Mouse (Mus musculus) stomach, embryonic 14.5 days (tissue): Measurements from ENCODE around the gene Camk2n1. TPM values are rescaled to one million over a fixed set of nuclear protein-coding genes. Genes with fewer than 3 reads are reported as not detected.

Experiments used
- ATAC-seq: fragments of 200-750 bp; cut with Nextera tagmentation; 2 replicates; pipeline ENCODE4 v1.8.0; 2017; ENCODE audit warnings: low read depth, moderate TSS enrichment; ENCODE audit not compliant: insufficient number of reproducible peaks, insufficient read depth, low FRiP score
- H3K27ac ChIP-seq: fragments of 300-500 bp; sonication (generic); 2 replicates; pipeline ENCODE4 v1.5.1; 2014; ENCODE audit warnings: mild to moderate bottlenecking, low read length, moderate library complexity, mixed read lengths
- H3K27me3 ChIP-seq: fragments of 300-500 bp; sonication (generic); 2 replicates; pipeline ENCODE4 v1.6.1; 2014; ENCODE audit warnings: low read length, control low read depth, mixed read lengths; ENCODE audit not compliant: control insufficient read depth, insufficient read depth
- H3K36me3 ChIP-seq: fragments of 300-500 bp; sonication (generic); 2 replicates; pipeline ENCODE4 v1.6.1; 2014; ENCODE audit warnings: mild to moderate bottlenecking, control low read depth, low read length, moderate library complexity, mixed read lengths; ENCODE audit not compliant: control insufficient read depth, insufficient read depth
- H3K4me1 ChIP-seq: fragments of 300-500 bp; sonication (generic); 2 replicates; pipeline ENCODE4 v1.6.1; 2014; ENCODE audit warnings: low read length, control low read depth, mixed read lengths; ENCODE audit not compliant: control insufficient read depth, insufficient read depth
- H3K4me2 ChIP-seq: fragments of 300-500 bp; sonication (generic); replicated peaks from 2 replicates; pipeline ENCODE4 v1.6.1; 2014; ENCODE audit warnings: low read depth, low read length, control low read depth
- H3K4me3 ChIP-seq: fragments of 300-500 bp; sonication (generic); 2 replicates; pipeline ENCODE4 v1.5.1; 2014; ENCODE audit warnings: low read depth, low read length, control low read depth
- H3K9ac ChIP-seq: fragments of 300-500 bp; sonication (generic); replicated peaks from 2 replicates; pipeline ENCODE4 v1.6.1; 2014; ENCODE audit warnings: low read depth, mild to moderate bottlenecking, control low read depth, low read length, moderate library complexity, mixed read lengths
- H3K9me3 ChIP-seq: fragments of 300-500 bp; sonication (generic); 2 replicates; pipeline ENCODE4 v1.6.1; 2016; ENCODE audit warnings: low read depth, low read length, control low read depth; ENCODE audit not compliant: control insufficient read depth
- WGBS: fragments of 180-500 bp; shearing (Covaris S2); extraction: QIAGEN DNeasy Blood & Tissue Kit; methylation state at CpG from one replicate; pipeline ENCODE4 v1.1.7; 2014; 5-methylcytosine and 5-hydroxymethylcytosine counted together
- polyA plus RNA-seq: library from polyadenylated mRNA; unstranded; fragments of >200 nt; fragmentation: Nextera tagmentation; extraction: Ambion mirVana; gene quantifications from 2 replicates; pipeline ENCODE4 v1.2.1, GENCODE M21; 2014

Camk2n1 gene
- polyA plus RNA-seq, 1 experiment from 2014 or later: 4.0 TPM

DNA sequence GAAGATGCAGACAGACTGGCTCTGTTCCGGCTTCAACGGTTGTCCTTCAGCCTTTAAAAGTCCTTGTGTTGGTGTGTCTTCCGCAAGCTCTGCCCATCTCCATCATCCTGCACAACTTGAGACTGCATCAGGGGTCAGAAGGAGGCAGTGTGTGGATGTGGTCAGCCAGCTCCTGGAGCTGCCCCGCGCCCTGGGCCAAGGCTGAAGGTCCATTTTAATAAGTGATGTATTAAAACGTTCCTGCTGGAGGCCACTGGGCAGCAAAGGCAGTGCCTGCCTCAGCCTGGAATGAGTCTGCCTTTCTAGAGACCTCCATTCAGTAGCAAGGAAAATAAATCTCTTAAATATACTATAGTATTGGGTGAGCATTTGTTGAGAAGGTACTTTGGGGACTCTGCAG lies 5.7 kb downstream of the Camk2n1 start:
- Histone ChIP-seq H3K4me3 (no peak overlapping the region), H3K27me3 (no peaks in the 10 kb centered on the region), H3K4me2 (no peak overlapping the region), H3K9me3 (no peaks in the 10 kb centered on the region), H3K9ac (no peak overlapping the region), H3K4me1 (peaks cover 36% of the 10 kb centered on the region), H3K36me3 (no peaks in the 10 kb centered on the region), H3K27ac (no peak overlapping the region)
- WGBS: 71% methylated on average over 6 of the region's 6 CpGs
- no peak for ATAC-seq

DNA sequence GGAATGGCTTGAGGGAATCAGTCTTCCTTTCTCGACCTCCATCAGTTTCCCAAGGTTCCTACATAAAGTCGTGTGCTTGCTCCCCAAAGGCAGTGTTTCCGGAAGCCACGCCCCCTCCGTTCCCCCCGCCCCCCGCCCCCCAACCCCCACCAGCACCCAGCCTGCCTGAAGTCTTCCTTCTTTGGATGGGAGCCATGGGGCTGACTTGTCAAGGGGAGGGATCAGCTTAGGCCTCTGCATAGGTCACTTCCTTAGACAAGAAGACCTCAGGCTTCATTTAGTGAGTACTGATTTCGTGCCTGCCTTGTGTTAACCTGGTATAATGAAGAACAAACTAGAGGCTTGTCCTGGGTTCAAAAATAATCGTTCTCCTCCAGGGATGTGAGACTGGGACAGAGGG lies 6.8 kb downstream of the Camk2n1 start:
- H3K9ac ChIP-seq: no peak overlapping the region
- no peaks in the 10 kb centered on the region for H3K27me3 ChIP-seq
- peaks cover 43% of the 10 kb centered on the region for H3K4me1 ChIP-seq

DNA sequence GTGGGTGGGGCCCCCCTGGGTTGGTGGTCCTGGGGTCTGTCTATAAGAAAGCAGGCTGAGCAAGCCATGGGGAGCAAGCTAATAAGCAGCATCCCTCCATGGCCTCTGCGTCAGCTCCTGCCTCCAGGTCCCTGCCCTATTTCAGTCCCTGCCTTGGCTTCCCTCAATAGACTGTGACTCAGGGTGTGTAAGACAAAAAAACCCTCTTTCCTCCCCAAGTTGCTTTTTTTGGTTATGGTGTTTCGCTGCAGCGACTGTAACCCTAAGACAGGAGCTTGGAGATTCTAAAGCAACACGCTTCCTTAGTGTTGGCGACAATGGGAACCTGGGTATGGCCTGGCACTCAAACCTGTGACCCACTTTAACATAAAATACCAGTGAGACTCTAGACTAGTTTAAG lies 7.4 kb downstream of the Camk2n1 start:
- H3K4me1 ChIP-seq: peaks cover 39% of the 10 kb centered on the region
- no peaks in the 10 kb centered on the region for H3K27me3 ChIP-seq
- no peak overlapping the region for H3K27ac ChIP-seq
- no peak overlapping the region for H3K4me3 ChIP-seq
- H3K4me2 ChIP-seq: no peak overlapping the region
- 99% methylated on average over 5 of the region's 5 CpGs for WGBS
- no peak for ATAC-seq
- no peaks in the 10 kb centered on the region for H3K9me3 ChIP-seq
- no peak overlapping the region for H3K9ac ChIP-seq
- H3K36me3 ChIP-seq: no peaks in the 10 kb centered on the region

More for the DNA sequence above, 6.8 kb downstream of the Camk2n1 start:
- Histone ChIP-seq H3K27ac (no peak overlapping the region), H3K4me2 (no peak overlapping the region), H3K9me3 (no peaks in the 10 kb centered on the region), H3K36me3 (no peaks in the 10 kb centered on the region), H3K4me3 (no peak overlapping the region)
- WGBS: 32% methylated on average over 9 of the region's 9 CpGs
- no peak for ATAC-seq

- WGBS: 3% methylated on average over 11 of the region's 11 CpGs
- Histone ChIP-seq H3K27ac (peak overlapping the region; percentile 98), H3K4me2 (peak overlapping the region; percentile 37), H3K9me3 (no peaks in the 10 kb centered on the region), H3K27me3 (no peaks in the 10 kb centered on the region), H3K9ac (no peak overlapping the region), H3K36me3 (no peaks in the 10 kb centered on the region), H3K4me3 (no peak overlapping the region), H3K4me1 (peaks cover 36% of the 10 kb centered on the region)
- ATAC-seq: peak; percentile 26; the same call in 1 of the 2 replicates
Observed at GRCm38 (mm10) chr4:138462971-138463831, 9.1 kb downstream of the Camk2n1 start.

DNA sequence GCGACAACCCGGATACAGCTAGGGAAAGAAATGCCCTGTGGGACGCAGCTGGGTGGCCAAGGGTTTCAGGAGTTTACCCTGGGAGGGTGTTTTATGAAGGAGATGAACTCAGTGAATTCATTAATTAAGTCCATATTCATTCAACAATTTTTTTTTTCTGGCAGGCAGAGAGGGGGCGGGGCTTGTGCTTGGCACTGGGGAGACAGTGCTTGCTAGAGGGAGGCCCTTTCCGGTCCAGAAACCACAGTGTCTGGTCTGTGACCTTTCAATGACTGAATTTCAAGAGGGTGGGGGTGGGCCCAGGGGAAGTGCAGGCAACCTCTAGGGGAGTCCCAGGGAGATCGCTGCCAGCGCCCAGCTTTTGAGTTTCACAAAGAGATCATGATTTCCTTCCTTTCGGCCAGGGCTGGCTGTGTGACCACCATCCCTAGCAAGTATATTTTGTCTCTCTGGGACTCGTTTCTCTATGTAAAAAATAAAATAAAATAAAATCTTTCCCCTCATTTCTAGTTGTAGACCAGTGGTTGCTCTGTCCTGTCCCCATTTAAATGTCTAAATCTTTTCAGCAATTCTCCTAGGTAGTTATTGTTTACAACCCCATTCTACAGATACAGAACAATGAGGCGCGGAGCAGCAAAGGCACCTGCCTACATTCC lies 9.8 kb downstream of the Camk2n1 start:
- WGBS: 9% methylated on average over 11 of the region's 11 CpGs
- Histone ChIP-seq H3K4me1 (peaks cover 37% of the 10 kb centered on the region), H3K4me2 (peak overlapping the region; percentile 37), H3K27ac (peak overlapping the region; percentile 98), H3K9me3 (no peaks in the 10 kb centered on the region), H3K27me3 (no peaks in the 10 kb centered on the region), H3K36me3 (no peaks in the 10 kb centered on the region), H3K9ac (no peak overlapping the region), H3K4me3 (peak overlapping the region; percentile 8; the same call in 1 of the 2 replicates)
- ATAC-seq: peak; percentile 68

- peak overlapping the region; percentile 98 for H3K27ac ChIP-seq
- peak overlapping the region; percentile 8; the same call in 1 of the 2 replicates for H3K4me3 ChIP-seq
- ATAC-seq: peak; percentile 66
- H3K9ac ChIP-seq: no peak overlapping the region
- H3K4me1 ChIP-seq: peaks cover 40% of the 10 kb centered on the region
- H3K9me3 ChIP-seq: no peaks in the 10 kb centered on the region
- WGBS: 2% methylated on average over 17 of the region's 22 CpGs
- H3K4me2 ChIP-seq: peak overlapping the region; percentile 37
- H3K27me3 ChIP-seq: no peaks in the 10 kb centered on the region
- no peaks in the 10 kb centered on the region for H3K36me3 ChIP-seq
Observed at GRCm38 (mm10) chr4:138464667-138465353, 10.7 kb downstream of the Camk2n1 start.

- H3K4me2 ChIP-seq: 0 out of 2 replicates have a peak overlapping the region, but pooled peaks have one; percentile 37
- 49% methylated on average over 8 of the region's 8 CpGs for WGBS
- H3K27ac ChIP-seq: peak overlapping the region; percentile 98; the same call in 1 of the 2 replicates
- H3K36me3 ChIP-seq: no peaks in the 10 kb centered on the region
- H3K4me3 ChIP-seq: no peak overlapping the region
- ATAC-seq: no peak
- H3K4me1 ChIP-seq: peaks cover 36% of the 10 kb centered on the region
- no peaks in the 10 kb centered on the region for H3K9me3 ChIP-seq
- no peak overlapping the region for H3K9ac ChIP-seq
- no peaks in the 10 kb centered on the region for H3K27me3 ChIP-seq
Observed at GRCm38 (mm10) chr4:138465446-138465845, 11.3 kb downstream of the Camk2n1 start.

- H3K4me2 ChIP-seq: no peak overlapping the region
- H3K4me1 ChIP-seq: peaks cover 40% of the 10 kb centered on the region
- no peaks in the 10 kb centered on the region for H3K36me3 ChIP-seq
- 68% methylated on average over 6 of the region's 6 CpGs for WGBS
- H3K4me3 ChIP-seq: no peak overlapping the region
- no peak for ATAC-seq
- H3K27ac ChIP-seq: no peak overlapping the region
- no peaks in the 10 kb centered on the region for H3K27me3 ChIP-seq
- H3K9me3 ChIP-seq: no peaks in the 10 kb centered on the region
- H3K9ac ChIP-seq: no peak overlapping the region
Observed at GRCm38 (mm10) chr4:138466690-138467089, 12.6 kb downstream of the Camk2n1 start.
